Mouse (Mus musculus) E14TG2a.4 (cell line): ENCODE results near the gene Rtraf.
A peak's percentile ranks its signal among the peaks of the same experiment; 100 is the strongest.

Source experiments
- CTCF ChIP-seq: conservative IDR thresholded peaks from 2 replicates; pipeline ENCODE4 v1.5.1; 2014; ENCODE audit warnings: low read length
- NANOG ChIP-seq: IDR thresholded peaks from 2 replicates; pipeline ENCODE4 v1.6.1; 2014; ENCODE audit warnings: borderline replicate concordance, low read length, mixed read lengths
- POU5F1 ChIP-seq: IDR thresholded peaks from 2 replicates; pipeline ENCODE4 v1.6.1; 2014; ENCODE audit warnings: low read length, borderline replicate concordance

GRCm38 (mm10) chr14:19776179-19776578 is 47.4 kb downstream of the Rtraf start:
- TF ChIP-seq CTCF, result peak; percentile 51
- TF ChIP-seq NANOG, result no peak
- no peak for TF ChIP-seq POU5F1
